Mouse (Mus musculus): ENCODE data around the gene Lmf2.

DNA sequence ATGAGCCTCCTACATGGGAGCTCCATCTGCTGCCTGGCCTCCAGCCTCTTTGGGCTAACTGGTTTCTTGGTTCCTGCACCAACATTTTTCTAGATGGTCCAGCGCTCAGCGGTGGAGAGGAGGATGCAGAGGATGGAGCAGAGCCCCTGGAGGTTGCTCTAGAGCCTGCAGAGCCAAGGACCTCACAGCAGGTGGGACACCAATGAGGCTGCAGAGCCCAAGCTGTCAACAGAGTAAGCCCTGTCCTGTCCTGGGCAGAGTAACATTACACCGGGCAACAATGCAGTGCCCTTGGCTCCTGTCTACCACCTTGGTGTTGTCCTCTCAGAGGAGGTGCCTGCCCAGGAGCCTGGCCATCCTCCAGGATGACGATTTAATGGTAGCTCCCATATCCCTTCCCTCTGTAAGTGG is 9.7 kb upstream of the Lmf2 start:
- no peak for TF ChIP-seq EP300 (IDR thresholded peaks at IDR 0.05; ENCODE audit: low read depth)
- TF ChIP-seq CTCF (IDR thresholded peaks at IDR 0.05; ENCODE audit: low read depth) = no peak

Measured in liver, postnatal 0 days (tissue).